Mouse (Mus musculus) T-helper 2 cell (primary cell): ENCODE measurements at regions not wholly inside any gene's neighbourhood (a gene's known extent, or its start where the extent isn't known, plus 50 kb on each side); places are given as distances from the start of the nearest gene placed in this dataset.

Experiments
- in situ Hi-C: fragments of 300-600 bp; cut with MboI, MseI; formaldehyde crosslinking; loops from one replicate; pipeline ENCODE4 v1.15.1; 2025; ENCODE audit warnings: high pct_unique_total_duplicates

GRCm38 (mm10) chr8:26226612-26227528 is 107.5 kb downstream of the Gm45692 start:
- in situ Hi-C loops, result loop anchor here (5.0 kb wide), 1 partner anchor 1075 kb away; no protein-coding TSS in a partner anchor

GRCm38 (mm10) chr8:26227529-26227895 is 108.2 kb downstream of the Gm45692 start:
- in situ Hi-C loops, result loop anchor here (5.0 kb wide), 1 partner anchor 1075 kb away; no protein-coding TSS in a partner anchor

DNA sequence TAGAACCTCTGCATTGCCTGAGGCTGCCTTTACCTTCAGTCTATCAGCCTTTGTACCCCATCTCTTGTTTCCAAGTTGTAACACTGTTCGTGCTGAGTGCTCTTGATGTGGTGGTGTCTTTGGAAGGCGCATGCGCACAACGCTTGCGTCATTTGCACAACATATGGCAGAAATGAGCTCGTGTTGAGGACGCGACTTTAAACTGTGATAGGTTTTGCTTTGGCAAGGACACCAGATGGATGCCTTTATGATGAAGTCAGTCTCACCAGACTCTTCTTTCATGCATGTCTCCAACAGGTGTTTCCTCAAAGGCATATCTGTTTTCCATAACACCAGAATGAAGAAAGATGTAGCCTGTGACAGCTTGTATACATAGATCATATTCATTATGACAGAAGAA is 110.2 kb downstream of the Gm45692 start:
- in situ Hi-C loops, result loop anchor here (5.0 kb wide), 1 partner anchor 1073 kb away; no protein-coding TSS in a partner anchor

DNA sequence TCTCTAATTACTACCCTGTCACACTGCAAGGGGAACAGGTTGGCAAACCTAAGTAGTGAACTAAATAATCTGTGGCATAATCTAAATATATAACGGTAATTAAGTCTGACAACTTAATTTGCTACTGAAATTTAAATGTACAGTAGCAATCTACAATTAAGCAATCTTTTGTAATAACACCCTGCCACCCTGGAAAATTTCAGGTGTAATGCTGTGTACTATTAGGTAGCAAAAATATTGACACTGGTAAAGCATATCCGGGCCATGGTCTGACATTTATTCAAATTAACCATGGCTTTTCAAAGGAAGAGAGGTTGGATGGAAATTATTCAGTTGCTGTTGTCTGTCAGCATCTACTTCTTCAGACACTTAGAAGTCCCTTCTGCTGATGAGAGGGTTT is 119.7 kb downstream of the Gm45692 start:
- in situ Hi-C loops, result no loop called here

GRCm38 (mm10) chr8:26239604-26240003 is 120.3 kb downstream of the Gm45692 start:
- in situ Hi-C loops, result no loop called here

DNA sequence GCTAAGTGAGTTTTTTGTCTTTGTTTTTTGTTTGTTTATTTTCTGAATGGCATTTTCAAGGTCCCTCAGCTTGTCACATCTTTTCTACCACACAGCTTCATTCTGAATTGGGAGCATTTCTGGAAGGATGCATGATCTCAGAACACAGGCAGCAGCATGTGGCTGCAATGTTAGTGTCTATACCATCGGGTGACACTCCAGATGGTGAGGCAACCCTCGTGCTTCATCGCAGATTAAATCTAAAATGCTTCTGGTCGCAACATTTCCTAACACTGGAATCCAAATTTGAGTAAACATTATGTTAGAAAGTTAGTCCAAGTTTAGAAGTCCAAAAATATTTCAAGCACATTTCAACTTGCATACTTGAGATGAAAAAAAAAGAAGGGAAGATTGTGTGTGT is 124.4 kb downstream of the Gm45692 start:
- in situ Hi-C loops, result no loop called here

GRCm38 (mm10) chr8:26244308-26244707 is 125.0 kb downstream of the Gm45692 start:
- in situ Hi-C loops, result no loop called here

DNA sequence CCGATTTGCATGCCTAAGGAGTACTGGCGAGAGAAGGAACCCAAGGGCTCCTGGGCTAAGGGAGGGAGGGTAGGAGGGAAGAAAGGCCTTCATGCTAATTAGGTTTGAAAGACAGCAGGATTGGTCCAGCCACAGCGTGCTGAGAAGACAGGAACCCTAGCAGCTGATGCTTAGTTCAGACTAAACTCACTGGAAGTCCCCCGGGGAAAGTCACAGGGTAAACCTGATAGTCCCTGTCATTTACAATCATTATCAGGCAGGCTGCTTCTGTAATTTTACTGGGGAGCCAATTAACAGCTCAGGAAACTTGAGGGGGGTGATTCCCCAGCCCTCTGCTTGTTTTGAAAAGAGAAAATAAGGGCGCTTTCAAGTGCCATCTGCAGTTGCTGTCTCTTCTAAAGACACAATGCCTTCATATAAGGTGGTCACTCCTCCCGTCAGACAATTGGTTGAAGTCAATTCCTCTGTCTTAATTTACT is 135.9 kb downstream of the Gm45692 start:
- in situ Hi-C loops, result loop anchor here (10.0 kb wide), 1 partner anchor 1220 kb away; no protein-coding TSS in a partner anchor

DNA sequence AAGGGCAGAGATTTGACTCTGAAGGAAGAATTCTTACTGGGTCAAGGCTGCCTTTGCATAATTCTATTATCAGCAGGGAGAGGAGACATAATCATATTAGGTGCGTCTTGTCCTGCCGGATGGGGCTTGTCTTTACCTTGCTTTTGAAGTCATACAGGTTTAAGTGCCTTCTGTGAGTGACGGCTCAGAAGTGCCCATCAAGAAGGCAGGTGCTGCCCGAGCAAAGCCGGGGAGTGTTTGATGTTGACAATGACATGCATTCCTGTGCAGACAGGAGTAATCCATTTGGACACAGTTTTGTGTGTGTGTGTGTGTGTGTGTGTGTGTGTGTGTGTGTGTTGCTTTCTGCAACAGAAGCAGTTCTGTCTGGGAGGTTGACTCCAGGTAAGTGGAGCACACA is 141.0 kb downstream of the Gm45692 start:
- in situ Hi-C loops, result no loop called here

DNA sequence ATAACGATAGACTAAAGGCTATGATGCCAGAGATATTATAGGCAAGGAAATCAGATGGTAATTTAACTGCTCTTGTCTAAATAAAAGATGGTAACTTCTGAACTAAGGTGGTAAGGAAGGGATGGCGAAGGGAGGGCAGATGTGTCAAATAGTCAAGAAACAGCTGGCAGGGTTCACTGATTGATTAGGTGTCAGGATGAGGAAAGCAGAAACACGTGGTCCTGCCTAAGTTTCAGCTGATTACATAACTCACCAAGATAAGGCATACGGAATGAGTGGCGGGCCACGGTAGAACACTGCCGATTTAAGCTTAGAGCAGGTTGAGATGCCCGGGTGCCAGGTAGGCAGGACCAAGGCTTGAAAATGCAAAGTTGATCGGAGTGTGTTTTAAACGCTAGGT is 143.2 kb downstream of the Gm45692 start:
- in situ Hi-C loops, result no loop called here

GRCm38 (mm10) chr8:26264869-26265321 is 145.6 kb downstream of the Gm45692 start:
- in situ Hi-C loops, result no loop called here

DNA sequence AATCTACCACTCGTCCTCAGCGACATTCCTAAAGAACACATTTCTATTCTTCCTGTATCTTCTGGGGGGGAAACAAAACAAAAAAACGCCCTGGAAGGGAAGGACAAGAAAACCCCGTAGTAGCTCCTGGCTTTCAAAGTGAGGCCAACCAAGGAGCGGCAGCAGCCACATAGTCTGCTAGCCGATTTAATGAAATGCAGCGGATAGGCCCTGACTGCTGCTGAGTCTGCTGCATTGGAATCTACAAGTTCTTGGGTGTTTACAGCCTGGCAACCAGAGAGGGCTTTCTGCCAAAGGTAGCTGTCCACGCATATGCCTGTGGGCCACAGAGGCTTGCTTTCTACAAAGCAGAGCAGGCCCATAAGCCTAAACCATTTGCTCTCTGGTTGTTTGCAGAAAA is 146.0 kb downstream of the Gm45692 start:
- in situ Hi-C loops, result no loop called here

DNA sequence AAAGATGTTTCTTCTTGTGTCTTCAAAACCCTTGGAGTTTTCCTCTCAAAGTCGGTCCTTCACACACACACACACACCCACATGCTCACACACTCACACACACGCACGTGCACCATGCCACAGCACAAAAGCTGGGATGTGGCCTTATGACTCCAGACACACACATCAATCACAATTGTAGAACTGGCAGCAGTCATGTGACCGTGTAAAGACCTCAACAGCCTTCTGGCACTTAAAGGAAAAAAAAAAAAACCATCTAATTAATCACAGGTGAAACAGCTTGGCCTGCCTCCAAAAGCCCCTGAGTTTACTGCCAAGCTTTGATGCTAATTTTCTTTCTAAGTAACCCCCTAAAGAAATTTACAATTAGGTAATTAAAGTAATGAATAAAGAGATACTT is 147.1 kb downstream of the Gm45692 start:
- in situ Hi-C loops, result no loop called here

DNA sequence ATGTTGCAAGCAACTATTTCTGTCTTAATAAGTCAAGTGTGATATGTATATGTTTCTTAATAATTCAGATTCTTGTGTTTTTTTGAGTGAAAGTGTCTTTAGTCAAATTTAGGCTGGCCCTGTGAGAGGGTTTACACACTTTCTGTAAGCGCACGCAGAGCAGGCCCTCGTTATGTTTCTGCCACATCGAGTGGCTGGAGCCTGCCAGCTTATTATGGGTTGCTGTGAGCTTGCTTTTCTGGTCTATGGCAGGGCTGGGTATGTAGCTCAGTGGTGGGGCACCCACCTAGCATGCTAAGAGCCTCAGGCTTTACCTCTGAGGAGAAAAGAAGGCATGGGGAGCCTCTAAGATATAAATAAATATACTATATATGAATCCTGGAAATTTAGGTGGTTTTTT is 148.2 kb downstream of the Gm45692 start:
- in situ Hi-C loops, result no loop called here

- in situ Hi-C loops, result no loop called here
Observed at GRCm38 (mm10) chr8:26268751-26269415, 149.5 kb downstream of the Gm45692 start.

DNA sequence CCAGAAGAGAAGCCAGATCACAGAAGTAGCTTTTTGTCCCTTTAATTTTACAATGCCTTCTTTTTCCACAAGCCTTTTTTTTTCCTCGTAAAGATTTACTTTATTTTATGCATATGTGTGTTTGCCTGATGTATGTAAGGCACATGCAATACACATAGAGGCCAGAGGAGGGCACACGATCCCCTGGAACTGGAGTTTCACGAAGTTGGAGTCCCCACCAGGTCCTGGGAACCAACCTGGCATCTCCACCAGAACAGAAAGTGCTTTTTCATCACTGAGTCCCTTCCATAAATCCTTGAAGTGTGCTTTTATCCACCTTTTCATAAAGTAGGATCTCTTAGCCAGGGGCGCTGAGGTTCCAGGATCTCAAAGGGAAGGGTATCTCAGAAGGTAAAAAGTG is 152.8 kb downstream of the Gm45692 start:
- in situ Hi-C loops, result no loop called here

GRCm38 (mm10) chr8:26272675-26273414 is 153.5 kb downstream of the Gm45692 start:
- in situ Hi-C loops, result no loop called here

GRCm38 (mm10) chr8:26273415-26273760 is 154.1 kb downstream of the Gm45692 start:
- in situ Hi-C loops, result no loop called here

DNA sequence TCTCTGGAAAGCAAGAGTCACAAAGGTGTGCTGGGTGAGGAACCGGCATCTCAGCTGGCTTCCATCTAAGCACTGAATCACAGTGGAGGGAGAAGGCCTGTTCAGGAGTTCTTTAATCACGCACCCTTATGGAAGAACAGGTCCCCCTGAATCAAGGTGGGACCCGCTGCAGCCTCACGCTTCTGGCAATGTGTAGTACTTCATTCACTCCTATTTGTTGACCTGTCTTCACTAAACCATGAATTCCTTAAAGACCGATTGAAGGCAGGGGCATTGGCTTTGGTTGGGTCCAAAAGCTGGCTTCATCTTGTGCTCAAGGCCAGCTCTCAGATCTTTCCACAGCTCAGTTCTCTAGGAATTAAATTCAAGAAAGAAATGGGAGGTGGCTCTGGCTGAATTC is 154.5 kb downstream of the Gm45692 start:
- in situ Hi-C loops, result no loop called here

DNA sequence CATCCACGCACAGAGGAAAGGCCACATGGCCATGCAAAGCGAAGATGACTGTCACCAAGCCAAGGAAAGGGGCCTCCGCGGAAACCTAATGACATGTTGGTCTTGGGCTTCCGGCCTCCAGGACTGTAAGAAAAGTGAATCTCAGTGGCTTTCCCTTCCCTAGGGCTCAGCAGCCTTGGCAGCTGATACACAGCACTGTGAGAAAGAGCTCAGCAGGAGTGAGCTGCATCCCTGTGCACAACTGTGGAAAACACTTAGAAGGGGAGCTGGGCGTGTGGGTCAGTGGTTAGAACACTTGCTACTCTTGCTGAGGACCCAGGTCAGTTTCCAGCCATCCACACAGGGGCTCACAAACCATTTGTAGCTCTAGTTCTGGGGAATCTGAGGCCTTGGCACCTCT is 155.1 kb downstream of the Gm45692 start:
- in situ Hi-C loops, result no loop called here

DNA sequence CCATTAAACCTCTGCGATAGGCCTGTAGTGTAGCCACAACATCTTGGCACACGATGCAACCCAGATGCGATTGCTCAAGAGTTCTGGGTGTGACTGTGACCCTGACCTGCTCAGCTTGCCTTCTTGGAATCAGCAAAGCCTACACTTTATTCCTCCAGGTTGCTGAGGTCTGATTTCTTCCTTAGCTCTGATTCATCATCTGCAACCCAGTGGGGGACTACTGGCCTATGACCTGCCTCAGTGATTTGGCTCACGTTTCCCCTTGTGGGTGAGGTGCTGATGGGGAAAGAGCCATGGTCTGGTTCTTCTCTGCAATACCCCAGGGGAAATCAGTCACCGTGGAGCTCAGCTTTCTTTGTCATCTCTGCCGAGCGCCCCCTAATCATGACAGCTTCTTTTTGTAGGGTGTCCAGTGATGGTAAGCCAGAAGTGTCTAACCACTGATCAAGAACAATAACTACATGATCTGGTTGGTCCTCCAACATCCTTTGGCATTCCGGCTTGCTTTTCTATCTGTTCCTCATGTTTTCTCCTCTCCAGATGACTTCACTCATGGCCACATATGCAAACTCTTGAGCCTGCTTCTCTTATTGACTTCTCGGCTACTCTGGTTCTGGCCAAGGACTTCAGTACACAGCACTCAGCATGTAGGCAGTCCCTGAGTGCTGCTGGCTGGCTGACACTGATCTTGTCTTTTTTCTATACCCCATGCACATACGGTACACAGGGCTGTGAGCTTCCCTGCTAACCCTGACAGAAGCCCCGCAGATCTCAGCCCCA is 163.0 kb downstream of the Gm45692 start:
- in situ Hi-C loops, result no loop called here
